Mouse (Mus musculus) hindbrain, embryonic 11.5 days (tissue): ENCODE data around the gene Schip1. TPM values are rescaled to one million over a fixed set of nuclear protein-coding genes. Genes with fewer than 3 reads are reported as not detected.
A peak's percentile ranks its signal among the peaks of the same experiment; 100 is the strongest.

Experiments used
- ATAC-seq: fragments of 200-750 bp; cut with Nextera tagmentation; 2 replicates; pipeline ENCODE4 v1.8.0; 2017; ENCODE audit warnings: mild to moderate bottlenecking, moderate TSS enrichment, moderate library complexity; ENCODE audit not compliant: low FRiP score
- DNase-seq: peaks from one replicate; pipeline ENCODE4 v3.0.0-alpha.2; 2015; ENCODE audit warnings: low spot score
- H3K27ac ChIP-seq: fragments of 300-500 bp; sonication (generic); 2 replicates; pipeline ENCODE4 v1.5.1; 2014; ENCODE audit warnings: mild to moderate bottlenecking, low read depth, low read length
- H3K27me3 ChIP-seq: fragments of 300-500 bp; sonication (generic); 2 replicates; pipeline ENCODE4 v1.6.1; 2014; ENCODE audit warnings: mild to moderate bottlenecking, low read length, moderate library complexity, mixed read lengths; ENCODE audit not compliant: control insufficient read depth, insufficient read depth
- H3K36me3 ChIP-seq: fragments of 300-500 bp; sonication (generic); 2 replicates; pipeline ENCODE4 v1.6.1; 2014; ENCODE audit warnings: mild to moderate bottlenecking, low read length, moderate library complexity, mixed read lengths; ENCODE audit not compliant: control insufficient read depth, insufficient read depth
- H3K4me1 ChIP-seq: fragments of 300-500 bp; sonication (generic); replicated peaks from 2 replicates; pipeline ENCODE4 v1.6.1; 2014; ENCODE audit warnings: low read length, mixed read lengths; ENCODE audit not compliant: control insufficient read depth, insufficient read depth
- H3K4me2 ChIP-seq: fragments of 300-500 bp; sonication (generic); replicated peaks from 2 replicates; pipeline ENCODE4 v1.6.1; 2014; ENCODE audit warnings: mild to moderate bottlenecking, low read depth, low read length
- H3K4me3 ChIP-seq: fragments of 300-500 bp; sonication (generic); 2 replicates; pipeline ENCODE4 v1.5.1; 2014; ENCODE audit warnings: low read depth, low read length
- H3K9ac ChIP-seq: fragments of 300-500 bp; sonication (generic); 2 replicates; pipeline ENCODE4 v1.6.1; 2014; ENCODE audit warnings: low read depth, low read length
- H3K9me3 ChIP-seq: fragments of 300-500 bp; sonication (generic); 2 replicates; pipeline ENCODE4 v1.6.1; 2016; ENCODE audit warnings: low read length; ENCODE audit not compliant: control insufficient read depth
- WGBS: fragments of 180-500 bp; shearing (Covaris S2); extraction: QIAGEN DNeasy Blood & Tissue Kit; methylation state at CpG from one replicate; pipeline ENCODE4 v1.1.7; 2014; 5-methylcytosine and 5-hydroxymethylcytosine counted together
- polyA plus RNA-seq: library from polyadenylated mRNA; unstranded; fragments of >200 nt; fragmentation: Nextera tagmentation; extraction: Ambion mirVana; gene quantifications from 2 replicates; pipeline ENCODE4 v1.2.1, GENCODE M21; 2014

Schip1 gene
- polyA plus RNA-seq, 1 experiment from 2014 or later, result 115 TPM

GRCm38 (mm10) chr3:68487621-68488020 lies 423.0 kb downstream of the Schip1 start:
- H3K36me3 ChIP-seq, result no peaks in the 10 kb centered on the region
- DNase-seq (no peak), ATAC-seq (no peak)
- H3K4me2 ChIP-seq, result no peak overlapping the region
- H3K9me3 ChIP-seq, result no peaks in the 10 kb centered on the region
- no peak overlapping the region for H3K27ac ChIP-seq
- WGBS, result 44% methylated on average over 1 of the region's 1 CpGs
- peaks cover 2% of the 10 kb centered on the region; the same call in 1 of the 2 replicates for H3K27me3 ChIP-seq
- H3K4me1 ChIP-seq, result no peaks in the 10 kb centered on the region
- H3K9ac ChIP-seq, result no peak overlapping the region
- no peak overlapping the region for H3K4me3 ChIP-seq

GRCm38 (mm10) chr3:68488316-68488715 lies 423.7 kb downstream of the Schip1 start:
- Histone ChIP-seq H3K27me3 (peaks cover 4% of the 10 kb centered on the region; the same call in 1 of the 2 replicates), H3K4me3 (no peak overlapping the region), H3K36me3 (no peaks in the 10 kb centered on the region), H3K9me3 (no peaks in the 10 kb centered on the region), H3K27ac (no peak overlapping the region), H3K4me2 (no peak overlapping the region), H3K9ac (no peak overlapping the region), H3K4me1 (no peaks in the 10 kb centered on the region; the same call in 1 of the 2 replicates)
- WGBS, result 70% methylated on average over 5 of the region's 5 CpGs
- ATAC-seq (no peak), DNase-seq (no peak)

GRCm38 (mm10) chr3:68491516-68491915 lies 426.9 kb downstream of the Schip1 start:
- H3K36me3 ChIP-seq, result no peaks in the 10 kb centered on the region
- 68% methylated on average over 6 of the region's 6 CpGs for WGBS
- H3K27ac ChIP-seq, result no peak overlapping the region
- H3K4me3 ChIP-seq, result no peak overlapping the region
- H3K9ac ChIP-seq, result no peak overlapping the region
- H3K9me3 ChIP-seq, result no peaks in the 10 kb centered on the region
- ATAC-seq, result no peak
- DNase-seq, result no peak
- peaks cover 4% of the 10 kb centered on the region; the same call in 1 of the 2 replicates for H3K27me3 ChIP-seq
- H3K4me2 ChIP-seq, result no peak overlapping the region
- H3K4me1 ChIP-seq, result no peaks in the 10 kb centered on the region; the same call in 1 of the 2 replicates

GRCm38 (mm10) chr3:68492066-68492465 lies 427.5 kb downstream of the Schip1 start:
- Histone ChIP-seq H3K36me3 (no peaks in the 10 kb centered on the region), H3K9me3 (no peaks in the 10 kb centered on the region), H3K4me1 (no peaks in the 10 kb centered on the region; the same call in 1 of the 2 replicates), H3K27ac (no peak overlapping the region), H3K4me3 (no peak overlapping the region), H3K27me3 (peaks cover 4% of the 10 kb centered on the region; the same call in 1 of the 2 replicates), H3K4me2 (no peak overlapping the region), H3K9ac (no peak overlapping the region)
- ATAC-seq (no peak), DNase-seq (no peak)
- WGBS, result 87% methylated on average over 1 of the region's 1 CpGs

GRCm38 (mm10) chr3:68492513-68492912 lies 427.9 kb downstream of the Schip1 start:
- no peaks in the 10 kb centered on the region for H3K9me3 ChIP-seq
- WGBS, result 21% methylated on average over 3 of the region's 3 CpGs
- no peak overlapping the region for H3K9ac ChIP-seq

GRCm38 (mm10) chr3:68493170-68493585 lies 428.6 kb downstream of the Schip1 start:
- ATAC-seq (peak; percentile 5; the same call in 1 of the 2 replicates), DNase-seq (peak; percentile 62)
- Histone ChIP-seq H3K9ac (peak overlapping the region; percentile 55), H3K4me1 (no peaks in the 10 kb centered on the region; the same call in 1 of the 2 replicates), H3K4me2 (peak overlapping the region; percentile 85), H3K9me3 (no peaks in the 10 kb centered on the region), H3K27me3 (peaks cover 4% of the 10 kb centered on the region; the same call in 1 of the 2 replicates), H3K36me3 (no peaks in the 10 kb centered on the region), H3K27ac (peak overlapping the region; percentile 38), H3K4me3 (peak overlapping the region; percentile 71)
- WGBS, result under 1% methylated on average over 11 of the region's 12 CpGs

More at GRCm38 (mm10) chr3:68492513-68492912, 427.9 kb downstream of the Schip1 start:
- H3K4me3 ChIP-seq, result no peak overlapping the region
- no peaks in the 10 kb centered on the region for H3K36me3 ChIP-seq
- ATAC-seq, result no peak
- H3K4me1 ChIP-seq, result no peaks in the 10 kb centered on the region; the same call in 1 of the 2 replicates
- H3K4me2 ChIP-seq, result no peak overlapping the region
- peaks cover 4% of the 10 kb centered on the region; the same call in 1 of the 2 replicates for H3K27me3 ChIP-seq
- H3K27ac ChIP-seq, result no peak overlapping the region
- no peak for DNase-seq

- under 1% methylated on average over 66 of the region's 70 CpGs for WGBS
- ATAC-seq (peak; percentile 83), DNase-seq (peak; percentile 87)
- no peaks in the 10 kb centered on the region for H3K9me3 ChIP-seq
- peak overlapping the region; percentile 38 for H3K27ac ChIP-seq
- peak overlapping the region; percentile 55 for H3K9ac ChIP-seq
- no peaks in the 10 kb centered on the region for H3K36me3 ChIP-seq
- H3K4me1 ChIP-seq, result no peaks in the 10 kb centered on the region; the same call in 1 of the 2 replicates
- peak overlapping the region; percentile 85 for H3K4me2 ChIP-seq
- peaks cover 4% of the 10 kb centered on the region; the same call in 1 of the 2 replicates for H3K27me3 ChIP-seq
- peak overlapping the region; percentile 71 for H3K4me3 ChIP-seq
Measured at GRCm38 (mm10) chr3:68493586-68494295, 429.1 kb downstream of the Schip1 start.

- peak overlapping the region; percentile 71 for H3K4me3 ChIP-seq
- under 1% methylated on average over 67 of the region's 68 CpGs for WGBS
- no peaks in the 10 kb centered on the region for H3K36me3 ChIP-seq
- H3K9ac ChIP-seq, result peak overlapping the region; percentile 55
- peaks cover 4% of the 10 kb centered on the region; the same call in 1 of the 2 replicates for H3K27me3 ChIP-seq
- peak; percentile 73 for DNase-seq
- peak; percentile 46 for ATAC-seq
- H3K27ac ChIP-seq, result peak overlapping the region; percentile 38
- H3K4me1 ChIP-seq, result no peaks in the 10 kb centered on the region; the same call in 1 of the 2 replicates
- no peaks in the 10 kb centered on the region for H3K9me3 ChIP-seq
- H3K4me2 ChIP-seq, result peak overlapping the region; percentile 85
Measured at GRCm38 (mm10) chr3:68494296-68495095, 429.9 kb downstream of the Schip1 start.
